Mouse (Mus musculus): ENCODE measurements around the gene Pxylp1. TPM values are rescaled to one million over a fixed set of nuclear protein-coding genes. Genes with fewer than 3 reads are reported as not detected.

Pxylp1 gene
- total and polyA plus RNA-seq, 3 experiments = 0.22 TPM; not detected in 2

GRCm38 (mm10) chr9:96859027-96859426 lies 33.4 kb downstream of the Pxylp1 start:
- Histone ChIP-seq H3K4me1 (ENCODE audit: insufficient read depth, low read depth, low read length) (no peaks in the 10 kb centered on the region), H3K4me3 (ENCODE audit: low read depth, low read length) (no peak overlapping the region)

DNA sequence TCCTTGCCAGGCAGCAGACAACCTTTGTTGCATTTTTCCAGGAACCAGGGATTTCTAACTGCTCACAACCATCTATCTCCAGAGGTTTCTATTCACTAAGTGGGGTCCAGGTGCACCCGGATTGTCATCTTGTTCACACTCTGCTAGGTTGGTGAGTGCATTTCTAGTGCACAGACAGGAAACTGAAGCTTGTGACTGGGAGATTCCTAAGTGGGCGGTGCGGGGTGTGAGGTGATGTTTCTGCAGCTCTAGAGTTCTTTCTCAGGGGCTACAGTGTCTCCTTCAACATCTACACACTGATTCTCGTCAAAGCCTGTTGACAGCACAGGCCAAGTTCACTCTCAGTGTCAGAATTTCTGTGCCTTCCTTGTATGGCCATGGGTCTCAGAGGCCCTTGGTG lies 34.6 kb downstream of the Pxylp1 start:
- H3K4me1 ChIP-seq (ENCODE audit: insufficient read depth, low read depth, low read length) = no peaks in the 10 kb centered on the region

More at GRCm38 (mm10) chr9:96859027-96859426, 33.4 kb downstream of the Pxylp1 start:
- Histone ChIP-seq H3K9me3 (replicated peaks) (no peaks in the 10 kb centered on the region), H3K36me3 (replicated peaks) (no peaks in the 10 kb centered on the region), H3K27me3 (ENCODE audit: insufficient read depth, low read length) (peaks cover 5% of the 10 kb centered on the region; the same call in 1 of the 2 replicates)
- no peak for TF ChIP-seq GATA2 (IDR thresholded peaks at IDR 0.05; ENCODE audit: borderline replicate concordance, low read depth, low read length)
- no peak for TF ChIP-seq CTCF (IDR thresholded peaks at IDR 0.05; ENCODE audit: low read depth, low read length)
- TF ChIP-seq TAL1 (conservative IDR thresholded peaks at IDR 0.05; ENCODE audit: low read depth, low read length) = no peak
- no peak for TF ChIP-seq GATA1 (IDR thresholded peaks at IDR 0.05; ENCODE audit: borderline replicate concordance, low read length)
- no peak for TF ChIP-seq POLR2AphosphoS5 (IDR thresholded peaks at IDR 0.05; ENCODE audit: insufficient replicate concordance, low read depth, low read length)
- no peak for ATAC-seq (ENCODE audit: extremely low read depth, insufficient number of reproducible peaks, low FRiP score, poor library complexity, severe bottlenecking)
- no peak for DNase-seq (ENCODE audit: low spot score)

DNA sequence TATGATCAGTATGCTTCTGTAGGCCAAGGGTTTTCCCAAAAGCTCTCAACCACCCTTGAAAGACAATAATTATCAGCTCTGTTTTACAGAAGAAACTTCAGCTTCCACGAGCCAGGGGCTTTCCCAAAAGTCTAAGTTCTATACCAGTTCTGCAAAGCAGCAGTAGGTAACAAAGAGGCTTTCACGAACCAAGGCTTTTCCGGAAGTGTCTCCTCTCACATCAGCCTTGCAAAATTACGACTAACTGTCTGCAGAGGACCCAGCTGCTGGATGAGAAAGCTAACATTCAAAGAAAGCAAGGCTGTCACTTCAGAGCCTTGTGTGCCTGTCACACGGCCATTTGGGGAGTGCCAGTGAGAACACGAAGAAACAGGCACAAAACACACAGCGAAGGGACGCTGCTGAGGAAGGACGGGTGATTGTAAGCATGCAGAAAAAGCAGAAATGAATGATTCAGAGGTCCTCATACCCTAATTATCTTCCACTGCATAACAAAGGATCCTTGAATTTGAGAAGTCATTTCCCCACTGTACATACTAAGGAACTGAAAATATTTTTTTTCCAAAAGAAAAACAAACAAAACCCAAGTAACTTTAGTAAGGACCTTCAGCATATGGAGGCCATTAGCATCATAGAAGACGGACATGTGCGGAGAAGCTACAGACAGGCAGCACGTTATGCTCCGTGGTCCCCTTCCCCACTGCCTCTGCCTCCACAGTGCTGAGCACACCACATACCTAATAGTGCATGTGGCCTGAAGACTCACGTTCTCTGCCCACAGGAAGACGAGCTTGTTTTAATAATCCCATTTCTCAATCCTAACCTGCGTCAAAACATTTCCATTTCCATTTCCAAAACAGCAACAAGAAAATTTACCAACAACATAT lies 38.9 kb downstream of the Pxylp1 start:
- H3K4me3 ChIP-seq (ENCODE audit: low read depth, low read length) = no peak overlapping the region
- H3K4me1 ChIP-seq (ENCODE audit: insufficient read depth, low read depth, low read length) = no peaks in the 10 kb centered on the region
- H3K27me3 ChIP-seq (ENCODE audit: insufficient read depth, low read length) = peaks cover 3% of the 10 kb centered on the region; the same call in 1 of the 2 replicates

More for the DNA sequence above, 34.6 kb downstream of the Pxylp1 start:
- no peaks in the 10 kb centered on the region for H3K9me3 ChIP-seq (replicated peaks)
- H3K27me3 ChIP-seq (ENCODE audit: insufficient read depth, low read length) = peaks cover 5% of the 10 kb centered on the region; the same call in 1 of the 2 replicates
- no peak for ATAC-seq (ENCODE audit: extremely low read depth, insufficient number of reproducible peaks, low FRiP score, poor library complexity, severe bottlenecking)
- DNase-seq (ENCODE audit: low spot score) = no peak
- TF ChIP-seq GATA2 (IDR thresholded peaks at IDR 0.05; ENCODE audit: borderline replicate concordance, low read depth, low read length) (no peak), GATA1 (IDR thresholded peaks at IDR 0.05; ENCODE audit: borderline replicate concordance, low read length) (no peak), POLR2AphosphoS5 (IDR thresholded peaks at IDR 0.05; ENCODE audit: insufficient replicate concordance, low read depth, low read length) (no peak), TAL1 (conservative IDR thresholded peaks at IDR 0.05; ENCODE audit: low read depth, low read length) (no peak), CTCF (IDR thresholded peaks at IDR 0.05; ENCODE audit: low read depth, low read length) (no peak)
- no peak overlapping the region for H3K4me3 ChIP-seq (ENCODE audit: low read depth, low read length)
- H3K36me3 ChIP-seq (replicated peaks) = no peaks in the 10 kb centered on the region

DNA sequence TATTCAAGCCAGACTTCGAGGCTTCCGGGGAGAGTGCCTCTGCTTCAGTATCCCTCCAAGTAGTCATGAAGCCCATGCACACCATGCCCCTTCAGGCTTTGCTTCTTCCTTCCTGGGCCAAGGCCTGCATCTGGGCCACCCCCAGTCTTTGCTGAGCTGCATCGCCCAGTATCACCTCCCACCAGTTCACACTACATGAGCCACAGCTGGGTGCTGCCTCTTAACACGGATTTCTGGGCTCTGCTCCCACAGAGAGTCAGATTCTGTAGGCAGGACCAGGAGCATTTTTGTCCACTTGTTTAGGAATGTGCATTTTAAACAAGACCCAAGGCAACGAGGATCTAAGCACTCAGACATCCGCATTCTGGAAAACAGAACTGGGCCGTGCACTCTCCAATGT lies 40.8 kb downstream of the Pxylp1 start:
- DNase-seq (ENCODE audit: low spot score) = no peak
- Histone ChIP-seq H3K9me3 (replicated peaks) (no peaks in the 10 kb centered on the region), H3K36me3 (replicated peaks) (no peaks in the 10 kb centered on the region), H3K4me1 (ENCODE audit: insufficient read depth, low read depth, low read length) (no peaks in the 10 kb centered on the region), H3K4me3 (ENCODE audit: low read depth, low read length) (no peak overlapping the region), H3K27me3 (ENCODE audit: insufficient read depth, low read length) (peaks cover 3% of the 10 kb centered on the region; the same call in 1 of the 2 replicates)
- TF ChIP-seq GATA1 (IDR thresholded peaks at IDR 0.05; ENCODE audit: borderline replicate concordance, low read length) (no peak), GATA2 (IDR thresholded peaks at IDR 0.05; ENCODE audit: borderline replicate concordance, low read depth, low read length) (no peak), TAL1 (conservative IDR thresholded peaks at IDR 0.05; ENCODE audit: low read depth, low read length) (no peak), POLR2AphosphoS5 (IDR thresholded peaks at IDR 0.05; ENCODE audit: insufficient replicate concordance, low read depth, low read length) (no peak), CTCF (IDR thresholded peaks at IDR 0.05; ENCODE audit: low read depth, low read length) (no peak)
- no peak for ATAC-seq (ENCODE audit: extremely low read depth, insufficient number of reproducible peaks, low FRiP score, poor library complexity, severe bottlenecking)

More for the DNA sequence above, 38.9 kb downstream of the Pxylp1 start:
- DNase-seq (ENCODE audit: low spot score) (no peak), ATAC-seq (ENCODE audit: extremely low read depth, insufficient number of reproducible peaks, low FRiP score, poor library complexity, severe bottlenecking) (no peak)
- no peaks in the 10 kb centered on the region for H3K9me3 ChIP-seq (replicated peaks)
- no peaks in the 10 kb centered on the region for H3K36me3 ChIP-seq (replicated peaks)
- no peak for TF ChIP-seq CTCF (IDR thresholded peaks at IDR 0.05; ENCODE audit: low read depth, low read length)
- no peak for TF ChIP-seq TAL1 (conservative IDR thresholded peaks at IDR 0.05; ENCODE audit: low read depth, low read length)
- no peak for TF ChIP-seq GATA2 (IDR thresholded peaks at IDR 0.05; ENCODE audit: borderline replicate concordance, low read depth, low read length)
- no peak for TF ChIP-seq POLR2AphosphoS5 (IDR thresholded peaks at IDR 0.05; ENCODE audit: insufficient replicate concordance, low read depth, low read length)
- TF ChIP-seq GATA1 (IDR thresholded peaks at IDR 0.05; ENCODE audit: borderline replicate concordance, low read length) = no peak

- Histone ChIP-seq H3K27me3 (ENCODE audit: insufficient read depth, low read length) (peaks cover 3% of the 10 kb centered on the region; the same call in 1 of the 2 replicates), H3K4me3 (ENCODE audit: low read depth, low read length) (no peak overlapping the region), H3K4me1 (ENCODE audit: insufficient read depth, low read depth, low read length) (no peaks in the 10 kb centered on the region), H3K9me3 (replicated peaks) (no peaks in the 10 kb centered on the region), H3K36me3 (replicated peaks) (no peaks in the 10 kb centered on the region)
- no peak for DNase-seq (ENCODE audit: low spot score)
- no peak for ATAC-seq (ENCODE audit: extremely low read depth, insufficient number of reproducible peaks, low FRiP score, poor library complexity, severe bottlenecking)
- TF ChIP-seq GATA2 (IDR thresholded peaks at IDR 0.05; ENCODE audit: borderline replicate concordance, low read depth, low read length) (no peak), TAL1 (conservative IDR thresholded peaks at IDR 0.05; ENCODE audit: low read depth, low read length) (no peak), POLR2AphosphoS5 (IDR thresholded peaks at IDR 0.05; ENCODE audit: insufficient replicate concordance, low read depth, low read length) (no peak), CTCF (IDR thresholded peaks at IDR 0.05; ENCODE audit: low read depth, low read length) (no peak), GATA1 (IDR thresholded peaks at IDR 0.05; ENCODE audit: borderline replicate concordance, low read length) (no peak)
Measured at GRCm38 (mm10) chr9:96851036-96851435, 41.4 kb downstream of the Pxylp1 start.

DNA sequence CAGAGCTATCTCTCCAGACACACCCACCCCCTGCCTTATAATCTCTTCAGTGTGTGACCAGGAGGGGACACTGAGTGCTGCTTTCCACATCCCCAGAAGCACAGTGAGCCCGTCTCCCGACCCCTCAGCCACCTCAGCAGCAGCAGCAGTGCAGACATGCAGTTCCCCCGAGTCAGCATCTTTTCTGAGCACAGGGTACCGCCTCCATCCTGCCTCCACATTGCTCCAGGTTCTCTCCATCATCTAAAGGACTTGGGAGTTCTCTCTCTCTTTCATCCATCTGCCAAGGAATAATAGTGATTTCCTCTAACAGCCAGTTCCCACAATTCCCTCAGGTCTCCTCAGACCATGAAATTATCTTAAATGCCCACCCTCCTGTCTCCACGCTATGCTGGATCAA lies 43.5 kb downstream of the Pxylp1 start:
- Histone ChIP-seq H3K4me3 (ENCODE audit: low read depth, low read length) (no peak overlapping the region), H3K36me3 (replicated peaks) (no peaks in the 10 kb centered on the region), H3K4me1 (ENCODE audit: insufficient read depth, low read depth, low read length) (no peaks in the 10 kb centered on the region), H3K27me3 (ENCODE audit: insufficient read depth, low read length) (peaks cover 3% of the 10 kb centered on the region; the same call in 1 of the 2 replicates), H3K9me3 (replicated peaks) (no peaks in the 10 kb centered on the region)
- no peak for DNase-seq (ENCODE audit: low spot score)
- TF ChIP-seq GATA1 (IDR thresholded peaks at IDR 0.05; ENCODE audit: borderline replicate concordance, low read length) (no peak), POLR2AphosphoS5 (IDR thresholded peaks at IDR 0.05; ENCODE audit: insufficient replicate concordance, low read depth, low read length) (no peak), CTCF (IDR thresholded peaks at IDR 0.05; ENCODE audit: low read depth, low read length) (no peak), TAL1 (conservative IDR thresholded peaks at IDR 0.05; ENCODE audit: low read depth, low read length) (no peak), GATA2 (IDR thresholded peaks at IDR 0.05; ENCODE audit: borderline replicate concordance, low read depth, low read length) (no peak)
- no peak for ATAC-seq (ENCODE audit: extremely low read depth, insufficient number of reproducible peaks, low FRiP score, poor library complexity, severe bottlenecking)

All from G1E (cell line).